Mouse (Mus musculus) neural tube, embryonic 14.5 days (tissue): ENCODE data around the gene Tctex1d4. TPM values are rescaled to one million over a fixed set of nuclear protein-coding genes. Genes with fewer than 3 reads are reported as not detected.
A peak's percentile ranks its signal among the peaks of the same experiment; 100 is the strongest.

Experiments used
- ATAC-seq: fragments of 200-750 bp; cut with Nextera tagmentation; 2 replicates; pipeline ENCODE4 v1.8.0; 2017; ENCODE audit warnings: low read depth, mild to moderate bottlenecking, moderate TSS enrichment, moderate library complexity
- H3K27ac ChIP-seq: fragments of 300-500 bp; sonication (generic); 2 replicates; pipeline ENCODE4 v1.5.1; 2014; ENCODE audit warnings: low read depth, mild to moderate bottlenecking, control low read depth, low read length, moderate library complexity, mixed read lengths
- H3K27me3 ChIP-seq: fragments of 300-500 bp; sonication (generic); 2 replicates; pipeline ENCODE4 v1.6.1; 2014; ENCODE audit warnings: low read length; ENCODE audit not compliant: control insufficient read depth, insufficient read depth
- H3K36me3 ChIP-seq: fragments of 300-500 bp; sonication (generic); 2 replicates; pipeline ENCODE4 v1.6.1; 2014; ENCODE audit warnings: low read length, mixed read lengths; ENCODE audit not compliant: control insufficient read depth, insufficient read depth
- H3K4me1 ChIP-seq: fragments of 300-500 bp; sonication (generic); 2 replicates; pipeline ENCODE4 v1.6.1; 2014; ENCODE audit warnings: low read length; ENCODE audit not compliant: control insufficient read depth, insufficient read depth
- H3K4me2 ChIP-seq: fragments of 300-500 bp; sonication (generic); 2 replicates; pipeline ENCODE4 v1.6.1; 2014; ENCODE audit warnings: mild to moderate bottlenecking, low read depth, low read length, control low read depth
- H3K4me3 ChIP-seq: fragments of 300-500 bp; sonication (generic); 2 replicates; pipeline ENCODE4 v1.5.1; 2014; ENCODE audit warnings: low read depth, low read length, control low read depth, mixed read lengths
- H3K9ac ChIP-seq: fragments of 300-500 bp; sonication (generic); replicated peaks from 2 replicates; pipeline ENCODE4 v1.6.1; 2014; ENCODE audit warnings: low read depth, mild to moderate bottlenecking, control low read depth, low read length, mixed read lengths
- H3K9me3 ChIP-seq: fragments of 300-500 bp; sonication (generic); 2 replicates; pipeline ENCODE4 v1.6.1; 2016; ENCODE audit warnings: low read length; ENCODE audit not compliant: control insufficient read depth
- WGBS: fragments of 180-500 bp; shearing (Covaris S2); extraction: QIAGEN DNeasy Blood & Tissue Kit; methylation state at CpG from one replicate; pipeline ENCODE4 v1.1.7; 2014; 5-methylcytosine and 5-hydroxymethylcytosine counted together
- polyA plus RNA-seq: library from polyadenylated mRNA; unstranded; fragments of >200 nt; fragmentation: Nextera tagmentation; extraction: Ambion mirVana; gene quantifications from 2 replicates; pipeline ENCODE4 v1.2.1, GENCODE M21; 2014

Gene Tctex1d4
- polyA plus RNA-seq, 1 experiment from 2014 or later = not detected

DNA sequence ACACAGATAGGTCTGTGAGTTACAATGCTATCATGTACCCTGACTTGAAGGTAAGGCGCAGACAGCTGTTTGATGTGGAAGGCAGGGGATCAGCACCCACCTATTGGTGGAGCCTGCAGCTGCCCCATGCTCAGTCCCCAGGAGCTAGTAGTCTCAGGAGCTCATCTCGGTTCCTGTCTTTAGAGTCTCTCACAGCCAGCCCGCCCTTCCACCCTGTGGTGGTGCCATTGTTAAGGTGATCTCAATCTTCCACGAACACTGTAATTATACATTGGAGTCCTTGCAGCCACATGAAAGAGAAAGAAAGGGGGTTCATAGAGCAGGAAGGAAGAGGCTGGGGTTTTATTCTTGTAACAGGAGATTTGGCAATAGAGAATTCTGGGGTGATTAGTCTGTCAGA is 26.6 kb upstream of the Tctex1d4 start:
- no peaks in the 10 kb centered on the region for H3K9me3 ChIP-seq
- no peak overlapping the region for H3K4me2 ChIP-seq
- 75% methylated on average over 4 of the region's 4 CpGs for WGBS
- ATAC-seq = no peak
- no peaks in the 10 kb centered on the region for H3K36me3 ChIP-seq
- H3K4me1 ChIP-seq = peaks cover 5% of the 10 kb centered on the region; the same call in 1 of the 2 replicates
- no peak overlapping the region for H3K4me3 ChIP-seq
- no peak overlapping the region for H3K27ac ChIP-seq
- no peaks in the 10 kb centered on the region for H3K27me3 ChIP-seq
- no peak overlapping the region for H3K9ac ChIP-seq

DNA sequence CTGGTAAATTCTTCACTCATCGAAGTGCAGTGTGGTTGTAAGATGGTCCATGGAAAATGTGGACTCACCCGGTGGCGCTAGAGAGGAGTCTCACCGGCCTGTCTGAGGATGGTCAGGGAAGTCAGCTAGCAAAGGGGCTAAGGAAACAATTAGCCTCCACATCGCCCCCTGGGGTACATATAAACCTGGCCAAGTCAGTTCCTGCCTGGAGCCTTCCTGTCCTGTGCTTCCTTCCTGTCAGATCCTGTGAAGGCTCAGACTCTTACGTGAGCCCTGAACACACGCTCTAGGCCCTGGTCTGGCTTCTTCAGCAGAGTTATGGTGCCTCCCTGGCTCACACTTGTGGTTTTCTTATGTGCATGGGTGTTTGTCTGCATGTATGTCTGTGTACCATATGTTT is 25.4 kb upstream of the Tctex1d4 start:
- 52% methylated on average over 7 of the region's 7 CpGs for WGBS
- H3K27me3 ChIP-seq = no peaks in the 10 kb centered on the region

DNA sequence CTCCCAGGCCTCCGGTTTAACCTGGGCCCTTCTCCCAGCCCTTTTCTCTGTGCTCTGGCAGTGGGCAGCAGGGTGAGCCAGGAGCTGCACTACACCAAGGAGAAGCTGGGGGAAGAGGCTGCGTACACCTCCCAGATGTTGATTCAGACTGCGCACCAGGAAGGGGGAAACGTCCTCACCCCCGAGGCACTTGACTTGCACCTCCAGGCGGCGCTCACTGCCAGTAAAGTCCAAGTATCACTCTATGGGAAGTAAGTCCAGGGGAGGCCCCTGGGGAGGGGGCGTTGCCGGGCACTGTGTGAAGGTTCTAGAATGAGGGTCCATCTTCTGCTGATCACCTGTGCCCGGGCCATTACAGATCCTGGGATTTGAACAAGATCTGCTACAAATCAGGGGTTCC is 21.9 kb upstream of the Tctex1d4 start:
- Histone ChIP-seq H3K36me3 (peaks cover 8% of the 10 kb centered on the region), H3K27ac (no peak overlapping the region), H3K9me3 (no peaks in the 10 kb centered on the region), H3K4me2 (no peak overlapping the region), H3K27me3 (no peaks in the 10 kb centered on the region), H3K9ac (no peak overlapping the region; the same call in 1 of the 2 replicates), H3K4me1 (no peaks in the 10 kb centered on the region), H3K4me3 (no peak overlapping the region)
- WGBS = 85% methylated on average over 10 of the region's 10 CpGs
- no peak for ATAC-seq

More for the DNA sequence above, 25.4 kb upstream of the Tctex1d4 start:
- no peak overlapping the region for H3K27ac ChIP-seq
- H3K4me3 ChIP-seq = no peak overlapping the region
- H3K4me2 ChIP-seq = no peak overlapping the region
- no peaks in the 10 kb centered on the region for H3K36me3 ChIP-seq
- H3K4me1 ChIP-seq = peaks cover 5% of the 10 kb centered on the region; the same call in 1 of the 2 replicates
- ATAC-seq = no peak
- H3K9ac ChIP-seq = no peak overlapping the region
- H3K9me3 ChIP-seq = no peaks in the 10 kb centered on the region

DNA sequence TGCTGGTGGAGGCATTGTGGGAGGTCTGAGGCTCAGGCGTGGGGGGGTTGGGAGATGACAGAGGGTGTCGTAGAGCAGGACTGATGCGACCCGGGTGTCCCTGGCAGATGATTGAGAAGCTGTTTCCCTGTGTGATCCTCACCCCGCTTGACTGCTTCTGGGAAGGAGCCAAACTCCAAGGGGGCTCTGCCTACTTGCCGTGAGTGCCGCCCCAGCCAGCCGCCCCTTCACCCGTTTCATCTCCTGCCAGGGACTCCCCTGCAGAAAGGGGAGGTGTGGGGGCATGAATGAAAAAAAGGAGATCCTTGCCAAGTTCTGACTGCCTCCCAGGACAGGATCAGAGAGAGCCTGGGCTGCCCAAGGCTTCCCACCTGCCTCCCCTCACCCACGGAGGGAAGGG is 21.5 kb upstream of the Tctex1d4 start:
- H3K27ac ChIP-seq = no peak overlapping the region
- no peaks in the 10 kb centered on the region for H3K9me3 ChIP-seq
- 61% methylated on average over 10 of the region's 10 CpGs for WGBS
- H3K4me3 ChIP-seq = no peak overlapping the region
- no peak overlapping the region for H3K4me2 ChIP-seq
- H3K9ac ChIP-seq = no peak overlapping the region; the same call in 1 of the 2 replicates
- no peaks in the 10 kb centered on the region for H3K27me3 ChIP-seq
- peak; percentile 45; the same call in 1 of the 2 replicates for ATAC-seq
- H3K36me3 ChIP-seq = peaks cover 8% of the 10 kb centered on the region
- H3K4me1 ChIP-seq = no peaks in the 10 kb centered on the region

DNA sequence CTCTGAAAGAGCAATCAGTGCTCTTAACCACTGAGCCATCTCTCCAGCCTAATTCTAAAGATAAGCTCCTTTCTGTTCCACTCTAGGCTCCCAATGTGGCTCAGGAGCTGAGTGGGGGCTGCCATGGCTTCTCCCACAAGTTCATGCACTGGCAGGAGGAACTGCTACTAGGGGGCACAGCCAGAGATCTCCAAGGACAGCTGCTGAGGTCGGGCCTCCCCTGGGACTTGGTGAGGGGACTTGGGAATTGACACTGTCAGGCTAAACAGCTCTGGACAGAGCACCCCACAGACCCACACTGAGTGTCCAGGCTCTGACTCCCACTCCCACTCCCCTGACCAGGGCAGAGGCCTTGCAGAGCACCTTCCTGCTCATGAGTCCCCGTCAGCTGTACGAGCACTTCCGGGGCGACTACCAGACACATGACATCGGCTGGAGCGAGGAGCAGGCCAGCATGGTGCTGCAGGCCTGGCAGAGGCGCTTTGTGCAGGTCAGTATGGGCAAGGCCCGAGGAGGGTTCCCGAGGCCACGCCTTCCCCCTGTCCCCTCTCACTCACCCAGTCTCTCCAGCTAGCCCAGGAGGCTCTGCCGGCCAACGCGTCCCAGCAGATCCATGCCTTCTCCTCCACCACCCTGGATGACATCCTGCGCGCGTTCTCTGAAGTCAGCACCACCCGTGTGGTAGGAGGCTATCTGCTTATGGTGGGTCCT is 18.6 kb upstream of the Tctex1d4 start:
- H3K27ac ChIP-seq = no peak overlapping the region
- no peak overlapping the region for H3K4me3 ChIP-seq
- H3K9me3 ChIP-seq = no peaks in the 10 kb centered on the region
- no peak overlapping the region for H3K9ac ChIP-seq
- WGBS = 94% methylated on average over 18 of the region's 18 CpGs
- H3K36me3 ChIP-seq = peaks cover 17% of the 10 kb centered on the region
- no peaks in the 10 kb centered on the region for H3K4me1 ChIP-seq
- H3K27me3 ChIP-seq = no peaks in the 10 kb centered on the region
- H3K4me2 ChIP-seq = no peak overlapping the region
- no peak for ATAC-seq

DNA sequence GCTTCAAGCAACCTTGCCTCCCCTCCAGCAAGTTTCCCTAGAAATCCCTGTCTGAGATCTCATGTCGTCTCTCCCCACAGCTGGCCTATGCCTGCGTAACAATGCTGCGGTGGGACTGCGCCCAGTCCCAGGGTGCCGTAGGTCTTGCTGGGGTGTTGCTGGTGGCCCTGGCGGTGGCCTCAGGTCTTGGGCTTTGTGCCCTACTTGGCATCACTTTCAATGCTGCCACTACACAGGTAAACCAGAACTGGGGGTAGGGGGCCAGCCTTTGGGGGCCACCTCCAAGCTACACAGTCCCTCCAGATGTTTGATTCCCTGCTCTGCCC is 18.1 kb upstream of the Tctex1d4 start:
- Histone ChIP-seq H3K4me1 (no peaks in the 10 kb centered on the region), H3K9ac (no peak overlapping the region), H3K9me3 (no peaks in the 10 kb centered on the region), H3K36me3 (peaks cover 17% of the 10 kb centered on the region), H3K4me3 (no peak overlapping the region), H3K27ac (no peak overlapping the region), H3K4me2 (no peak overlapping the region), H3K27me3 (no peaks in the 10 kb centered on the region)
- 94% methylated on average over 6 of the region's 6 CpGs for WGBS
- no peak for ATAC-seq

DNA sequence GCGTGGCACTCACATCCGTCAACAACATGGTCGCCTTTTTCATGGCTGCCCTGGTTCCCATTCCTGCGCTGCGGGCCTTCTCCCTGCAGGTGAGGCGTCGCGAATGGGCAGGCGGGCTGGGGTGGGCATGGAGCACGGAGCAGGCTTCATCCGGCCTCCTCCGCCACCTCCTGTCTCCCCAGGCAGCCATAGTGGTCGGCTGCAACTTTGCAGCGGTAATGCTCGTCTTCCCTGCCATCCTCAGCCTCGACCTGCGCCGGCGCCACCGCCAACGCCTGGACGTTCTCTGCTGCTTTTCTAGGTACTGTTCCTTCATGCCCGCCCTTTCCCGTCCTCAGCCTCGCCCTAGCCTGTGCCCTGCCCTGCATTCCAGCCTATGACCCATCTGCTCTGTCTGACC is 17.3 kb upstream of the Tctex1d4 start:
- ATAC-seq = no peak
- peaks cover 17% of the 10 kb centered on the region for H3K36me3 ChIP-seq
- 93% methylated on average over 25 of the region's 25 CpGs for WGBS

DNA sequence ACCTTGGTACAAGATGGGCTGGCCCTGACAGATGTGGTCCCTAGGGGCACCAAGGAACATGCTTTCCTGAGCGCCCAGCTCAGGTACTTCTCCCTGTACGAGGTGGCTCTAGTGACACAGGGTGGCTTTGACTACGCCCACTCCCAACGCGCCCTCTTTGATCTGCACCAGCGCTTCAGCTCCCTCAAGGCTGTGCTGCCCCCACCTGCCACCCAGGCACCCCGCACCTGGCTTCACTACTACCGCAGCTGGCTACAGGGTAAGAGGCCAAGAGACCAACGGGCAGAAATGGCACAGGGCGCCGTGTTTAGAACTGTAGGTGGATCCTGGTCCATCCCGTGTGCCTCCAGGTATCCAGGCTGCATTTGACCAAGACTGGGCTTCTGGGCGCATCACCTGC is 16.3 kb upstream of the Tctex1d4 start:
- no peak for ATAC-seq
- 94% methylated on average over 13 of the region's 13 CpGs for WGBS
- no peak overlapping the region for H3K4me3 ChIP-seq
- H3K4me2 ChIP-seq = no peak overlapping the region
- H3K27me3 ChIP-seq = no peaks in the 10 kb centered on the region
- no peaks in the 10 kb centered on the region for H3K4me1 ChIP-seq
- no peak overlapping the region for H3K9ac ChIP-seq
- peaks cover 17% of the 10 kb centered on the region for H3K36me3 ChIP-seq
- no peak overlapping the region for H3K27ac ChIP-seq
- H3K9me3 ChIP-seq = no peaks in the 10 kb centered on the region

More for the DNA sequence above, 17.3 kb upstream of the Tctex1d4 start:
- no peaks in the 10 kb centered on the region for H3K9me3 ChIP-seq
- H3K4me3 ChIP-seq = no peak overlapping the region
- H3K4me1 ChIP-seq = no peaks in the 10 kb centered on the region
- no peak overlapping the region for H3K4me2 ChIP-seq
- H3K9ac ChIP-seq = no peak overlapping the region
- H3K27ac ChIP-seq = no peak overlapping the region
- H3K27me3 ChIP-seq = no peaks in the 10 kb centered on the region

DNA sequence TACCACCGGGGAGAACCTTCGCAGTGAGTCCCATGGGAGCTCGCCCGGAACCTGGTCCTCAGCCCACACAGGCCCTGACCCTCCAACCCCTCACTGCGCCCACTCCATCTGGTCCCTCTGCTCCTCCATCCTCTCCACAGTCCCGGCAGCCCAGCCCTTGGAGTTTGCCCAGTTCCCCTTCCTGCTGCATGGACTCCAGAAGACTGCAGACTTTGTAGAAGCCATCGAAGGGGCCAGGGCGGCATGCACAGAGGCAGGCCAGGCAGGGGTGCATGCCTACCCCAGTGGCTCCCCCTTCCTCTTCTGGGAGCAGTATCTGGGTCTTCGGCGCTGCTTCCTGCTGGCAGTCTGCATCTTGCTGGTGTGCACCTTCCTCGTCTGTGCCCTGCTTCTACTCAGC is 15.6 kb upstream of the Tctex1d4 start:
- H3K4me3 ChIP-seq = no peak overlapping the region
- no peak for ATAC-seq
- H3K36me3 ChIP-seq = peaks cover 17% of the 10 kb centered on the region
- no peaks in the 10 kb centered on the region for H3K9me3 ChIP-seq
- H3K27me3 ChIP-seq = no peaks in the 10 kb centered on the region
- H3K27ac ChIP-seq = no peak overlapping the region
- H3K4me2 ChIP-seq = no peak overlapping the region
- H3K9ac ChIP-seq = no peak overlapping the region
- H3K4me1 ChIP-seq = no peaks in the 10 kb centered on the region
- 93% methylated on average over 10 of the region's 11 CpGs for WGBS
